Mouse (Mus musculus): ENCODE measurements around the gene Kcnip1. TPM values are rescaled to one million over a fixed set of nuclear protein-coding genes. Genes with fewer than 3 reads are reported as not detected.

Gene Kcnip1
- total RNA-seq, 4 experiments from 2014 or later, result 2.9 to 8.4 (median 5.9) TPM

- no peak for DNase-seq
Measured at GRCm38 (mm10) chr11:33986525-33986924, 6.4 kb downstream of the Kcnip1 start.

GRCm38 (mm10) chr11:33980146-33980545, 12.8 kb downstream of the Kcnip1 start:
- DNase-seq, result no peak

GRCm38 (mm10) chr11:33975121-33975520, 17.8 kb downstream of the Kcnip1 start:
- DNase-seq, result no peak

- no peak for DNase-seq
Measured at GRCm38 (mm10) chr11:33974341-33975040, 18.5 kb downstream of the Kcnip1 start.

DNA sequence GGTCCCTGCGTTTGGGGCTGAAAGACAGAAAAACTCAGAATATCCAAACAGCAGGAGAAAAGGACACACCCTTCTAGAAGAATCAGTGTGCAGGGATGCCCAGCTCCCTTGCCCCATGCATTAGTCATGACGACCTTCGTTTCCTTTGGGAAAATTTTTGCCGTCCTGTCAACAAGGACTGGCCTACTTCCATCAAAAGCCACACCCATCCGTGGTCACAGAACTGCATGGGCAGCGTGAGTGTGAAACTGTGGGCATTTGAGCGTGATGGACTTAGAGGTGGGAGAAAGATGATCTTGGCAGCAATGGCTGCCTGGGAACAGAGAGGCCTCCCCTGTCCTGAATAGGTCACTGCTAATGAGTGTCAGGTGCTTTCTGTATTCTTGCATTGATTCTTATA, 20.8 kb downstream of the Kcnip1 start:
- DNase-seq, result no peak

GRCm38 (mm10) chr11:33969199-33969598, 23.8 kb downstream of the Kcnip1 start:
- no peak for DNase-seq

GRCm38 (mm10) chr11:33967708-33968107, 25.2 kb downstream of the Kcnip1 start:
- DNase-seq, result no peak

DNA sequence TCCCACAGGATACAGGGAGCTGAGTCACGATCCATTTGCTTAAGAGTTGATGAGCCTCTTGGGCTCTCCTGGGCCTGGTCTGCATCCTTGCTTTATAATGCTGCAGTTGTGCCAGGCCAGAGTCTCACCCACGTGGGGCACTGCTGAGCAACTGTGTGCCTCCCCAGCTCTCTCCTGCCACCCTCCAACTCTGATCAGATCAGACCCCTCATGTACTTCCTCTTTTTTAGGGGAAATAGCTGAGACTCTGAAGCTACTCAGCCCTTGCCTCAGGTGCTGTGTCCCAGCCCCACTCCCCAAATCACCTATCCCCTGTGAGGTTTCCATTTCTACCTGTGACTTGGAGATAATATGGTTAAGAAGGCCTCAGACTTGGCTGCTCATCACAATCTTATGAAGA, 27.6 kb downstream of the Kcnip1 start:
- DNase-seq, result no peak

GRCm38 (mm10) chr11:33962688-33963407, 30.1 kb downstream of the Kcnip1 start, which contains the start of gene Kcnmb1:
TSS of gene Kcnmb1 (plus strand) at chr11:33963013.
- no peak for DNase-seq

DNA sequence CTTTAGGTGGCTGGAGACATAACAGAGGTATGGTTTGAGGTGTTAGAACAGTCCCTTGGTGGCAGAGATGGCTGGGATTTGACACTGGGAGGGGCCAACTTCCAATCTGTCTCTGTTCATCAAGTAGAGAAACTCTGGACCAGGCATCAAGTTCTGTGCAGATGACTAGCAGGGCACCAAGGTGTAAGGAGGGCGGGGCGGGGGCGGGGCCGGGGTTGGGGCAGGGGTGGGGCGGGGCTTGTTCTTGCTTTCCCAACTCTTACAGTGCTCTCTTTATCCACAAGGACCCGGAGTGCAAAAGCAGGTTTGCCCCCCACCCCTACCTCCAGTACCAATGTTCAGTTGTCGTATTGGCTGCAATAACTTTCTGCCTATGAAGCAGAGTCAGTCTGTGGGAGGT, 30.8 kb downstream of the Kcnip1 start:
- no peak for DNase-seq

- DNase-seq, result no peak
Measured at GRCm38 (mm10) chr11:33958713-33959112, 34.2 kb downstream of the Kcnip1 start.

GRCm38 (mm10) chr11:33957595-33957994, 35.4 kb downstream of the Kcnip1 start:
- no peak for DNase-seq

DNA sequence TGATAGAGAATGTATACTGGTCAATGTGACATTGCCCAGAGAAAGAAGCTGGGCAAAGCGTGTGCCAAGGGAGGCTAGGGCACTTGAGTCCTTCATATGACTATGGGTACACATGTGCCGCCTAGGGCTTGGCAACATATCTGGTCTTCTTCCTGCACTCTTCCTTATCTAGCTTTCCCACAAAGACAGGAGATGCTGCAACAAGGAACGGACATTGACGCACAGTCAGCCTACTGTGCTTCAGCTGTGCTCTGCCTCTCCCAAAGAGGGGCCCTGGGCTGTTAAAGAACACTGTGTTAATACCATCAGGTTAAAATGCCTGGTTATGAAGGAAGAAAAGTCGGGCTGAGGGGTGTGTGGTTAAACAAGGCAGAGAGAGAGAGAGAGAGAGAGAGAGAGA, 36.3 kb downstream of the Kcnip1 start:
- DNase-seq, result no peak

DNA sequence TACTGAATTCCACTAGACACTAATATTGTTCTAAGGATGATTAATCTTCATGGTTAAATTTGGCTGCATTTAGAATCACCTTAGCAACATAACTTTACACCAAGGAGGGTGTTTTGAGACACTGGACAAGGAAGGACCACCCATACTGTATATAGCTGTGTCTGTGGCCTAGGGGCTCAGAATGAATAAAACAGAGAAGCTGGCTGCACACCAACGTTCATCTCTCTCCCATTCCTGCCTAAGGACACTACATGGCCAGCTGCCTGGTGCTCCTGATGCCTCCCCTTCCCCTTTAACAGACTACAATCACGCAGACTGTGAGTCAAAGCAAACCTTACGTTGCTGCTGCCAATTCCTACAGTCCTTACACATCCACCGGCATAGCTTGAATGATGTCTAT, 37.0 kb downstream of the Kcnip1 start:
- no peak for DNase-seq

- no peak for DNase-seq
Measured at GRCm38 (mm10) chr11:33951684-33952625, 41.0 kb downstream of the Kcnip1 start.

DNA sequence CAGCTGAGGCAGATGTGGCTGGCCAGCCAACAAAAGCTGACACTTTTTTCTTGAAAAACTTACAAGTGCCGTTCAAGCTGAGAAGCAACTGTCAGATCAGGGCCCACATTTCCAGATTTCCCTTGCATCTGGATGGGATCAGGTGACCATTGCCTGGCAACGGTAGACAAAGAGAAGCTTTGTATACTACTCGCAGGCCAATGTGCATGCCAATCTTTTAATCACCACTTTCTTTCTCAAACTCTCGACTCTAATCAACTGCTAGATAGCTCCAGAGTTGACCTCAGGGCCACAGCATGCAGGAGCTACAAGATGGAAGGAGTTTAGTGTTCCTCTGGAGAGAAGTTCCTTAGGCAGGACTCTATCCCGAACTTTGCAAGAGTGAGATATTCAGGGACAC, 41.8 kb downstream of the Kcnip1 start:
- no peak for DNase-seq

GRCm38 (mm10) chr11:33946501-33946900, 46.5 kb downstream of the Kcnip1 start:
- no peak for DNase-seq

GRCm38 (mm10) chr11:33944786-33945328, 48.1 kb downstream of the Kcnip1 start:
- no peak for DNase-seq

DNA sequence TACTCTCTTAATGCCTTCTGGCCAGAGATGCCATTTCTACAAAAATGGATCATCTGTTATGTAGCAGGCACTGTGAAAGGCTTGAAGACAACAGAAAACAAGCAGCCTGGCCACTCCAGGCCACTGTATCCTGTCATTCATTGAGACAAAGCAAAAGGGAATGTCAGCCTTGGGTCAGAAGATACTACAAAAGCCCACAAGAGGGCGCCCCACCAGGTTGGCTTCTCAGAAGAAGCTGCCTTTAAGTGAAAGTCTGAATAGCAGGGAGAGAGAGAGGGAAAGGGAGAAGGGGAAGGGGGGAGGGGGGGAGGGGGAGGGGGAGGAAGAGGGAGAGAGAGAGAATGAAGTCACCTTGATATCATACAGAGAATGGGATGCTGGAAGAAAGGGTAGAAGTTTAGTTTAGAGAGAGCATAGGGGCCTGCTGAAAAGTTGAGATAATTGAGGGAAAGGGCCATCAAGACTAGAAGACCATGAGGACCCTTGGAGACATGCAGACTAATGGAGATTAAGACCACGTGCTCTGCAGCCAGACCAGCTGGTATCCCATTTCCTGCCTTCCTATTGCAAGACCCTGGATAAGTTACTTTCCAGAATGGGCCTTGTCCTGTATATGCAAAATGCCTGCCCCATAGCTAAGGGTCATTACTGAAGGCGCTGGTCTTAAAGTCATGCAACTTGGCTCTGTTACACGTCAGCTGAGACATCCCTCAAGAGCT, 48.7 kb downstream of the Kcnip1 start:
- no peak for DNase-seq

GRCm38 (mm10) chr11:33943565-33943964, 49.4 kb downstream of the Kcnip1 start:
- DNase-seq, result no peak

- no peak for DNase-seq
Measured at GRCm38 (mm10) chr11:33939456-33940113, 53.4 kb downstream of the Kcnip1 start.

Data from adrenal gland, adult 8-10 months (tissue).